In genomic region chr5:139316982-139317675, GRCm38 (mm10) we compare ENCODE assay signal across 13 mouse cellular contexts. TPM values are rescaled to one million over a fixed set of nuclear protein-coding genes. Genes with fewer than 3 reads are reported as not detected.
DNase-seq lines count a peak whose midpoint lies in the region; ATAC-seq and TF ChIP-seq lines count a peak whose summit lies in the region.
"Had no signal": no experiment of that assay in that cellular context is flagged by ENCODE, and none has a peak within 500 bp of the region (broad histone marks: within the 10 kb centered on the region; RNA-seq: fewer than 3 reads in every experiment).

No protein-coding gene starts in this region.

- H3K79me2 ChIP-seq in liver, adult 2 months (ENCODE audit: control insufficient read depth, insufficient read depth, low read length), result no peaks in the 10 kb centered on the region

- 29% methylated on average over 6 of the region's 6 CpGs for WGBS in liver, adult 2 months
- WGBS in stomach, embryonic 15.5 days, result 46% methylated on average over 6 of the region's 6 CpGs
- 84% methylated on average over 6 of the region's 6 CpGs for WGBS in hindbrain, embryonic 11.5 days

- TF ChIP-seq POLR2A in liver, adult 2 months (IDR thresholded peaks at IDR 0.05; ENCODE audit: extremely low read depth, insufficient read depth, low read length), result no peak

- no peak for TF ChIP-seq CTCF in liver, adult 2 months (IDR thresholded peaks at IDR 0.05; ENCODE audit: low read depth, low read length)

- no peak overlapping the region for H3K4me2 ChIP-seq in stomach, embryonic 15.5 days
- no peak overlapping the region for H3K4me2 ChIP-seq in hindbrain, embryonic 11.5 days (replicated peaks; ENCODE audit: low read depth, low read length)
- H3K4me2 ChIP-seq: forebrain, embryonic 13.5 days; hindbrain, embryonic 14.5 days; midbrain, embryonic 13.5 days had no signal

- DNase-seq in cerebellum, adult 11-12 months, result peak; percentile 53
- no peak for DNase-seq in cerebellum, adult 8-10 months
- DNase-seq in kidney, adult 11 months, result peak; percentile 99
- DNase-seq in liver, adult 2 months (ENCODE audit: extremely low read depth, low read depth, low spot score), result peak; percentile 84
- no peak for DNase-seq in right cerebral cortex, adult 2 months (ENCODE audit: low spot score in 2 of 2)
- no peak for DNase-seq in hindbrain, embryonic 11.5 days (ENCODE audit: low spot score)
- DNase-seq in c-Kit-positive CD71-positive TER-119-positive erythroid progenitor cells, embryonic 14.5 days (ENCODE audit: low spot score), result no peak

- H3K9me3 ChIP-seq in stomach, embryonic 15.5 days, result no peaks in the 10 kb centered on the region
- H3K9me3 ChIP-seq in hindbrain, embryonic 11.5 days (ENCODE audit: control insufficient read depth, low read length), result no peaks in the 10 kb centered on the region
- H3K9me3 ChIP-seq: forebrain, embryonic 13.5 days; midbrain, embryonic 13.5 days had no signal

- no peak overlapping the region for H3K9ac ChIP-seq in liver, adult 2 months (ENCODE audit: low read depth, low read length)
- H3K9ac ChIP-seq in stomach, embryonic 15.5 days, result no peak overlapping the region
- no peak overlapping the region for H3K9ac ChIP-seq in hindbrain, embryonic 11.5 days (ENCODE audit: low read depth, low read length)
- H3K9ac ChIP-seq: forebrain, embryonic 13.5 days; hindbrain, embryonic 14.5 days; midbrain, embryonic 13.5 days had no signal

- H3K4me3 ChIP-seq in liver, adult 2 months (ENCODE audit: insufficient read depth, low read depth, low read length), result no peak overlapping the region
- H3K4me3 ChIP-seq in stomach, embryonic 15.5 days (replicated peaks), result no peak overlapping the region
- H3K4me3 ChIP-seq in hindbrain, embryonic 11.5 days (ENCODE audit: low read depth, low read length), result no peak overlapping the region
- H3K4me3 ChIP-seq: forebrain, embryonic 13.5 days; midbrain, embryonic 13.5 days had no signal

- no peaks in the 10 kb centered on the region for H3K36me3 ChIP-seq in liver, adult 2 months (ENCODE audit: control insufficient read depth, insufficient read depth, low read length)
- H3K36me3 ChIP-seq in stomach, embryonic 15.5 days, result no peaks in the 10 kb centered on the region
- H3K36me3 ChIP-seq in hindbrain, embryonic 11.5 days (ENCODE audit: control insufficient read depth, insufficient read depth, low read length), result no peaks in the 10 kb centered on the region
- H3K36me3 ChIP-seq: midbrain, embryonic 13.5 days had no signal

- ATAC-seq in stomach, embryonic 15.5 days (ENCODE audit: insufficient read depth, low FRiP score, low read depth), result peak; percentile 90
- ATAC-seq in hindbrain, embryonic 11.5 days (ENCODE audit: low FRiP score), result no peak
- ATAC-seq: forebrain, embryonic 13.5 days; midbrain, embryonic 13.5 days had no signal

- no peaks in the 10 kb centered on the region for H3K27me3 ChIP-seq in liver, adult 2 months (ENCODE audit: control insufficient read depth, insufficient read depth, low read length)
- no peaks in the 10 kb centered on the region for H3K27me3 ChIP-seq in stomach, embryonic 15.5 days (replicated peaks)
- H3K27me3 ChIP-seq in hindbrain, embryonic 11.5 days (ENCODE audit: control insufficient read depth, insufficient read depth, low read length), result no peaks in the 10 kb centered on the region
- H3K27me3 ChIP-seq: midbrain, embryonic 13.5 days had no signal

- no peak overlapping the region for H3K27ac ChIP-seq in liver, adult 2 months (replicated peaks; ENCODE audit: insufficient read depth, low read depth, low read length)
- peak overlapping the region; percentile 74 for H3K27ac ChIP-seq in stomach, embryonic 15.5 days
- no peak overlapping the region for H3K27ac ChIP-seq in hindbrain, embryonic 11.5 days (ENCODE audit: low read depth, low read length)
- H3K27ac ChIP-seq: forebrain, embryonic 13.5 days; hindbrain, embryonic 14.5 days; midbrain, embryonic 13.5 days had no signal

- peaks cover 5% of the 10 kb centered on the region for H3K4me1 ChIP-seq in liver, adult 2 months (ENCODE audit: control insufficient read depth, insufficient read depth, low read length)
- H3K4me1 ChIP-seq in stomach, embryonic 15.5 days, result peaks cover 9% of the 10 kb centered on the region; the same call in 1 of the 2 replicates
- H3K4me1 ChIP-seq in hindbrain, embryonic 11.5 days (replicated peaks; ENCODE audit: control insufficient read depth, insufficient read depth, low read length), result no peaks in the 10 kb centered on the region
- H3K4me1 ChIP-seq: forebrain, embryonic 13.5 days; midbrain, embryonic 13.5 days had no signal

RNA-seq across cellular contexts. Expression of gene Adap1, which starts 8.3 kb away (rescaled TPM):
- total RNA-seq in liver, adult 2 months (2014; rRNA removed), result 1.5 TPM in 2 replicates
- 0.60 and 1.3 TPM in 2 replicates for polyA plus RNA-seq in liver, adult 2 months (2012; rRNA removed)
- 12.3 and 13.0 TPM in 2 replicates for polyA plus RNA-seq in stomach, embryonic 15.5 days (2015; fragmentation: Nextera tagmentation; extraction: Ambion mirVana)
- polyA plus RNA-seq in hindbrain, embryonic 11.5 days (2014; fragmentation: Nextera tagmentation; extraction: Ambion mirVana), result 2.1 and 4.0 TPM in 2 replicates

RNA-seq across cellular contexts. Expression of gene Cox19, which starts 34.1 kb away (rescaled TPM):
- 23.6 and 25.2 TPM in 2 replicates for total RNA-seq in liver, adult 2 months (2014; rRNA removed)
- 82.4 and 86.1 TPM in 2 replicates for polyA plus RNA-seq in liver, adult 2 months (2012; rRNA removed)
- polyA plus RNA-seq in stomach, embryonic 15.5 days (2015; fragmentation: Nextera tagmentation; extraction: Ambion mirVana), result 109 and 115 TPM in 2 replicates
- 127 and 129 TPM in 2 replicates for polyA plus RNA-seq in hindbrain, embryonic 11.5 days (2014; fragmentation: Nextera tagmentation; extraction: Ambion mirVana)

RNA-seq across cellular contexts. Expression of gene Cyp2w1, which starts 35.3 kb away (rescaled TPM):
- not detected in 2 replicates for total RNA-seq in liver, adult 2 months (2014; rRNA removed)
- polyA plus RNA-seq in liver, adult 2 months (2012; rRNA removed), result not detected in 2 replicates
- 8.5 and 11.6 TPM in 2 replicates for polyA plus RNA-seq in stomach, embryonic 15.5 days (2015; fragmentation: Nextera tagmentation; extraction: Ambion mirVana)
- polyA plus RNA-seq in hindbrain, embryonic 11.5 days (2014; fragmentation: Nextera tagmentation; extraction: Ambion mirVana), result not detected in 2 replicates
- total RNA-seq: left cerebral cortex, postnatal 25 days had no signal
- polyA plus RNA-seq: forebrain, embryonic 13.5 days; gonadal fat pad, adult 2 months; hindbrain, embryonic 14.5 days; midbrain, embryonic 13.5 days had no signal

Comparison
In these comparisons a context has a peak if more than half of its experiments do, and no peak if none do; other contexts are left out.
1. DNase-seq: peak in cerebellum, adult 11-12 months (single experiment), kidney, adult 11 months (single experiment) and liver, adult 2 months (single experiment); none in cerebellum, adult 8-10 months (single experiment), right cerebral cortex, adult 2 months (0 of 2), hindbrain, embryonic 11.5 days (single experiment) and c-Kit-positive CD71-positive TER-119-positive erythroid progenitor cells, embryonic 14.5 days (single experiment).